Mouse (Mus musculus) layer of hippocampus, adult 9-11 months (tissue): ENCODE measurements around the gene Htr3b.

Source experiments
- DNase-seq: peaks from one replicate; pipeline ENCODE4 v3.0.0; 2022

Gene Htr3b

GRCm38 (mm10) chr9:48916011-48916788 lies 48.6 kb downstream of the Htr3b start:
- no peak for DNase-seq

GRCm38 (mm10) chr9:48910885-48911537 lies 53.8 kb downstream of the Htr3b start, which contains the start of gene Htr3a:
TSS of gene Htr3a (minus strand) at chr9:48911099.
- DNase-seq: peak; percentile 72

DNA sequence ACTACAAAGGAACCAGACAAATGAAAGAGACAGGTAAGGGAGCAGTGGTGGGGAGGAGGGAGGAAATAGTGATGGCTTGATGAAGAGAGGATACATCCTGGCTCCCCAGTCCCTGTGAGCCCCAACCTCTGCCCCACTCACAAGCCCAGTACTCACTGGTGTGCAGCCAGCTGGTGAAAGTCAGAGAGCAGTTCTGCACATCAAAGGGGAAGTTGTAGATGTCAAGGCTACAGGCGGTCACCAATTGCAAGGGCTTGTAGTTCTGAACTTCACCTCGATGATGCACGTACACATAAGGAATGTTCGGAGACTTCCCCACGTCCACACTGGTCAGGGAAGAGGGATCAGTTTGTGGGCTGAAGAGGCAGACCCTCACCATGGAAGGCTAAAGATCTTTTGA lies 60.4 kb downstream of the Htr3b start:
- no peak for DNase-seq

- no peak for DNase-seq
These were observed 61.0 kb downstream of the Htr3b start for GRCm38 (mm10) chr9:48903766-48904165.

DNA sequence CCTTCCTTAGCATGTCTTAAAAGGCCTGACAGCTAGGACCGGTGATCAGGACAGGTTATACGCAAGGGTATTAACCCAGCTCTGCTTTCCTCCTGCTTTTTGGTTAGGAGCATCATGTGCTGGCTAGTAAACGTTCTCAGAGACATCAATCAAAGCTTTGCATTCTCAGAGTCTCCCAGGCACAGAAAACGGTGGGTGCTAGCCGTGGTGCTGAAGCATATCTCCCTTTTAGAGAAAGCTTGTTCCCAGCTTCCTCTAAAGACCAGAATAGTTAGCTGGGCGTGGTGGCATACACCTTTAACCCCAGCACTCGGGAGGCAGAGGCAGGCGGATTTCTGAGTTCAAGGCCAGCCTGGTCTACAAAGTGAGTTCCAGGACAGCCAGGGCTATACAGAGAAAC lies 66.2 kb downstream of the Htr3b start:
- DNase-seq: no peak

DNA sequence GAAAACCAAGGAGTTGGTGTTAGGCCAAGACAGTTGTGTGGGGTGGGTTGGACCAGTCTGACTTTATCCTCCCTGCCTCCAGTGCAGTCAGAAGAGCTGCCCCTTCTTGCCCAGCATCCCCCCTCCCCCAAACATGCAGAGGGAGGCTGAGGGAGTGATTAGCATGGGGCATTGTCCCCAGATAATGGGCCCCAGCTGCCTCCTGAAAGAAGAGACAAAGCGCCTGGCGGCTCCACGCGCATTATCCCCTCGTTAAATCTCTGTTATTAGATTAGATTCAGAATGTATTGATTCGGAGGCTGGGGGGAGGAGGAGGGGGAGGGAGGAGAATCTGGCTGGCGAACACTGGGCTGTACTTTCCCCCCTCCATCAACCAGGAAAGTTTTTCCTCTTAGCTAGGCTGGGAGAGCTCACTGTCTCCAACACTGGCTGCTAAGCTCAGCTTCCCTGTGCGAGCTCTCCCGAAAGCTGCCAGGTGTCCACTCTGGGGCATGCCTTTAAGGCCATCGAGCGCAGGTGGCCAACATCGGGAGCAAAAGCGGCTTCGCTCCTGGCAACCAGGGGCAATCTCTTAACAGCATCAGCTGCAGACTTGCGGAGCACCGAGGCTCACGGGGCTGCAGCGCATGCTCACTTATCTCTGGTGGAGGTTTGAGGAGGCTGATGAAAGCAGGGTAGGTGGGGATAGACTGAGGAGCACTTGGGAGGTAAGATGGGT lies 68.8 kb downstream of the Htr3b start:
- DNase-seq: no peak

- DNase-seq: no peak
These were observed 70.0 kb downstream of the Htr3b start for GRCm38 (mm10) chr9:48894755-48895154.

DNA sequence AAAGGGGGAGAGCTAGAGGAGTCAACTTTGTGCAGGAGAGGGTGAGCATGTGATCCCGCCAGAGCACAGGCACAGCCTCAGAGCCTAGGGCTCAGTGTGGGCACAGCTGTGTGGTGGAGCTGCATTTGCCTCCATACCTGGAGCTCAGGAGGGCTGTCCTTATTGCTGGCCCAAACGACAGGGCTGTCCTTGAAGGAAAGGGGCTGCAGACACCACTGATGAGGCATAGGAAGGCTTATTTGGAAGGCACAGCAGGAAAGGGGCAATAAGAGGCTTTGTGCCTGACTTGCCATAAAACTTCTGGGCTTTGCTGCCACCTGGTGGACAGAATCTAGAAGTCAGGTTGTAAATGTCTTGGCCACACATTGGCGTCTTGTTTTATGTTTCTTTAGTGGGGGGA lies 70.8 kb downstream of the Htr3b start:
- peak; percentile 61 for DNase-seq

- no peak for DNase-seq
These were observed 75.7 kb downstream of the Htr3b start for GRCm38 (mm10) chr9:48889093-48889492.
